Mouse (Mus musculus) testis, adult 2 months (tissue): ENCODE results near the gene Abl1.

Experiments
- CTCF ChIP-seq: fragments of 200-500 bp; IDR thresholded peaks from 2 replicates; pipeline ENCODE4 v1.5.1; 2012; ENCODE audit warnings: low read depth, mild to moderate bottlenecking, inconsistent platforms, low read length, moderate library complexity; ENCODE audit not compliant: control insufficient read depth, insufficient read depth, insufficient replicate concordance
- POLR2A ChIP-seq: fragments of 200-500 bp; IDR thresholded peaks from 2 replicates; pipeline ENCODE4 v1.6.1; 2012; ENCODE audit warnings: low read depth, mild to moderate bottlenecking, inconsistent platforms, low read length, moderate library complexity; ENCODE audit not compliant: control insufficient read depth

GRCm38 (mm10) chr2:31641508-31641830 is 46.7 kb upstream of the Abl1 start:
- no peak for TF ChIP-seq POLR2A
- TF ChIP-seq CTCF: no peak
